Mouse (Mus musculus): ENCODE measurements around the gene Phb.
"Not testable (repeated sequence)": the region's sequence is repeated elsewhere in the genome, so short reads cannot be mapped to it uniquely, and the experiment has no call there.

The Phb gene

DNA sequence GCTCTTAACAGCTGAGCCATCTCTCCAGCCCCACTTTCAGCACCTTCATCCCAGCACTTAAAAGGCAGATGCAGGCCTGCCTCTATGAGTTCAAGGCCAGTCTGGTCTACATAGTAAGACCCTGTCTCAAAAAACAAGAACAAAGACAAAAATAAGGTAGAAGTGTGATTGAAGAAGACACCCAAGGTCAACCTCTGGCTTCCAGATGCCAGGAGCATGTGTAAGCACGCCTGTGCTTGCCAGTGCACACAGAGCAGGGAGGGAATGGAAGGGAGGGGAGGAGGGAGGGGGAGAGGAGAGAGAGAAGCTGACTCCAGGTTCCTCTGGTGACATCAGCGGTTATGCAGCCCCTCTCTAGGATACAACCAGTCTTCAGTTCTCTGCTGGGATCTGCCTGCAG lies 16.8 kb upstream of the Phb start:
- DNase-seq (ENCODE audit: low spot score in 2 of 2) = no peak

GRCm38 (mm10) chr11:95650981-95651380 lies 15.8 kb upstream of the Phb start:
- DNase-seq (ENCODE audit: low spot score in 2 of 2) = no peak

GRCm38 (mm10) chr11:95657449-95657848 lies 9.3 kb upstream of the Phb start:
- DNase-seq (ENCODE audit: low spot score in 2 of 2) = no peak

DNA sequence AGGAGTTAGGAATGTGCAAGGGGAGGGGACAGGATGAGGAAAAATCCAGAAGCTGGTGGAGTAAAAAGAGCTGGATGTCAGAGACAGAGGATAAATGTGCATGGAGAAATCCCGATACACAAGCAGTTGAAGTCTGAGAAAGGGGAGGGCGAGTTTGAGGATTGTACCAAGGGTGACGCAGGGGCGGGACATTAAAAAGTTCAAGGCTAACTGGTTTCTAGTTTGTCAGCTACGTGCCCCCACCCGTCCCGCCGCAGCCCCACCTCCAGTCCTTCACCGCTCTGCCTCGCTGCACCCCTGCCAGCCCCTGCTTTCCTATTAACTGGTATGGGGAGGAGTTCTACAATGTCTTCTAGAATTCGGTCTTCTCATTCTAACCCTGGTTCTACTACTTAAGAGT lies 420 bp downstream of the Phb start:
- no peak for DNase-seq (ENCODE audit: low spot score in 2 of 2)

- DNase-seq (ENCODE audit: low spot score in 2 of 2) = not testable (repeated sequence)
Measured at GRCm38 (mm10) chr11:95668086-95668485, 1.3 kb downstream of the Phb start.

DNA sequence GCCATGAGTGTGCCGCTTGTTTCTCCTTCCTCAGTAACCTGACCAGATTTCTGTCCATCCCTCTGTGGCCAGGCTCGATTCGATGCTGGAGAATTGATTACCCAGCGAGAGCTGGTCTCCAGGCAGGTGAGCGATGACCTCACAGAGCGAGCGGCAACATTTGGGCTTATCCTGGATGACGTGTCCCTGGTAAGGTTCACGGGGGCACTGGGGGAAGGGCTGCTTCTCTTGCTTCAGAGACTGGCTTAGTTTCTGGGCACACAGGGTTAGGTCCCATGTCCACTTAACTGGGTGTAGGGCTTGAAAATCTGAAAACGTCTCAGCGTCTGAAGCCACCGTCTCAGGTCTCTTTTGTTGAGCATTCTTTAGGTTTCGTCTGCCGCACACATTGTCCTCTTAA lies 8.7 kb downstream of the Phb start:
- DNase-seq (ENCODE audit: low spot score in 2 of 2) = no peak

DNA sequence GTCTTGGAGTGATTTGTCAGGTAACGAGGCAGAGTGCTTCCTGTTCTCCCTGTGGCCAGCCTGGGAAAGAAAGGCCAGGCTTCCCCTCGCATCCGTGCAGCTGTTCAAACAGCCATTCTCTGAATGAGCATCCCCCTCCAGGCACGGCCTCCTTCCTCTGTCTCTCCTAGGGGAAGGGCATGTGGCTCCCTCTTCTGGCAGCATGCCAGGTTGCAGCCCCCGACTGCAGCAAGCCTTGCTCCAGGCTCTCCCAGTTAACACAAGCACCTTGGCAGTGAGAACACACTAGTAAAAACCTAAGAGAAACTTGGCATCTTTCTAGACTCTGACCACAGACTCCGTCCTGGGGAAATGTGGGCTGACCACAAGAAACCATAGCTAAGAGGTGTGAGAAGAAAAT lies 9.6 kb downstream of the Phb start:
- peak; percentile 66 to 73 for DNase-seq (ENCODE audit: low spot score in 2 of 2)

DNA sequence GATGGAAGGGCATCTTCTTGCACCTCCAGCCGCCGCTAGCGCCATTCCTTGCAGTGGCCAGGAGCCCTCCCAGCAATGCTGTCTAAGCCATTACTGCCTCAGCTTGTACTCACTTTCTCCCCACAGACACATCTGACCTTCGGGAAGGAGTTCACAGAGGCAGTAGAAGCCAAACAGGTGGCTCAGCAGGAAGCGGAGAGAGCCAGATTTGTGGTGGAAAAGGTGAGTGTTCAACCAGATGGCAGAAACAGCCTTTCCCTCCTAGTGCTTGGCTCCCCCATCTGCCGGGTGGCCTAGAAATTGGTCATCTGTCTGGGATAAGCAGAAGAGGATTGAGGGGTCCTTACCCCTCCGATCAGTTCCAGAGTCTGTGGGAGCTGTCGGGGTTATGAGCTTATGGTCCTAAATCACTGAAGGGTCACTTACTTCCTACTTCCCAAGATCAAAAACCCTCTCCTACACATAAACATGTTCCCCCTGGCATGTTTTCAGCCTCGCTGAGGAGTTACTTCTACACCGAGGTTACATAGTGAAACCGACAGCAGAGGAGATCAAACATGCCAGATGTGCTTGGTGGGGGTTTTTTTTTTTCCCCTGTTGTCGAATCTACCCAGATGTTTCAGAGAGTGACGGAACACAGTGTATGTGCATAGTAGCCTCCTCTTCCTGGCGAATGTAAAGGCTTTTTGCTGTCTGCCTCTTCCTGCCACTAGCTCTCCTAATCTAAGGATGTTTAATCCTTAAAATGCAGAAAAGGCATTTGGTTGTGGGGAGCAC lies 11.4 kb downstream of the Phb start:
- no peak for DNase-seq (ENCODE audit: low spot score in 2 of 2)

DNA sequence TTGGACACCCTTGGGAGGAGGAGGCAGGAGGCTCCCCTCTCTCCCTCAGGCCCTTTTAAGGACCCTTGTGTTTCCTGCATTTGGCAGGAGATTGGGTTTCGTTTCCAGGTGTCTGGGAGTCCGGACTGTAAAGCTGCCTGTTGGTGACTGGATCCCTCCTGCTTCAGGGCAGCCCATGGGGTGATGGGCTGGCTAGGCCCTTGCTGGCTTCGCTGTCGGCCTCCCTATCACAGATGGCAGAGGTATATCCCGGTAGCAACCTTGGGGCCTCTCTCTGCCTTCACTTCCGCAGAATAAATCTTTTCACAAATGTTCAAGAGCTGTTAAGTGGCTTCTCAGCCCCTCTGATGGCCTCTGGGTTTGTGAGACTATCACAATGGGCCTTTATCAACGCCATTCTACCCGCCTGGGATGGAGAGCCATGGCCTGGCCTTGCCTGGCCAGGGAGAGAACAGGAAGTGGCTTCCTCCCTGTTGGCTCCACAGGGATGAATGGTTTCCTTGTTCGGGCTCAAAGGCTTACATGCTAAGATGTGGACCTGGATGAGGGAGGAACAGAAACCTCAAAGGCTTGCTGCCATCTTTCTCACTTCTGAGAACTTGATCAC lies 15.3 kb downstream of the Phb start:
- no peak for DNase-seq (ENCODE audit: low spot score in 2 of 2)

GRCm38 (mm10) chr11:95682946-95683345 lies 16.2 kb downstream of the Phb start:
- no peak for DNase-seq (ENCODE audit: low spot score in 2 of 2)

- peak; percentile 66 to 76 for DNase-seq (ENCODE audit: low spot score in 2 of 2)
Measured at GRCm38 (mm10) chr11:95686031-95686430, 19.3 kb downstream of the Phb start.

GRCm38 (mm10) chr11:95687084-95687656 lies 20.4 kb downstream of the Phb start:
- no peak for DNase-seq (ENCODE audit: low spot score in 2 of 2)

DNA sequence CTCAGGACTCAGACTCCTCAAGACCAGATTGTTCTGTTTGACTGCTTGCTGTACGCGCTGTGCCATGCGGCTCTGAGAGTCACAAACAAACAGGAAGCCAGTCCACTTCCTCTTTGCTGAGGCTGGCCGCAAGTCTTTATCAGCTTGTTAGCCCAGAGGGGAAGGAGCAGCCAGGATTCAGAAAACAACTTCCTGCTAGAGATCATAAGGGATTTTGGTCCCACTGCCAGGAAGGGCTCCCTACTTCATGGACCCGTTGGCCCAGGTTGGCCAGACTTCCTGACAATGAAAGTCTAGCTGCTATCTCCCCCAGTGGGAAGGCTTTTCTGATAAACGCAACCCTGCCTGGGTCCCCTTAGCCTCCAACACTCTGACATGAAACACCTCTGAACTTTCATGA lies 21.8 kb downstream of the Phb start:
- no peak for DNase-seq (ENCODE audit: low spot score in 2 of 2)

DNA sequence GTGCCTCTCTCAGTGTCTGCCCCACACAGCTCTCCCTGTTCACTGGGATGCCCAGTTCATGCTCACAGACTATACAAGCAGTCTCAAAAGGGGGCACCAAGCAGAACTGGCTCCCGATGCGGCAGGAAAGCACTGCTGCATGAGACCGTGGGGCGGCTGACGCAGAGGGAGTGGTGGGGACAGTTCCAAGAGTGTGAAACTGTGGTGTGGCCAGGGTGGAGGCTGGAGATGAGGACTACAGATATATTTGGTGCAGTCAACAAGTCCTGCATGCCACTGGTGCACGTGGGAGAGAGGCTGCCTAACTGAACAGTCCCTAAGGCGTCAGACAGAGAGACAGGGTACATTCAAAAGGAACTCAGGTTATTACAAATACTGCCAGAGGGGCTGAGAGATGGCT lies 22.2 kb downstream of the Phb start:
- DNase-seq (ENCODE audit: low spot score in 2 of 2) = no peak

GRCm38 (mm10) chr11:95689544-95689943 lies 22.8 kb downstream of the Phb start:
- DNase-seq (ENCODE audit: low spot score in 2 of 2) = no peak

DNA sequence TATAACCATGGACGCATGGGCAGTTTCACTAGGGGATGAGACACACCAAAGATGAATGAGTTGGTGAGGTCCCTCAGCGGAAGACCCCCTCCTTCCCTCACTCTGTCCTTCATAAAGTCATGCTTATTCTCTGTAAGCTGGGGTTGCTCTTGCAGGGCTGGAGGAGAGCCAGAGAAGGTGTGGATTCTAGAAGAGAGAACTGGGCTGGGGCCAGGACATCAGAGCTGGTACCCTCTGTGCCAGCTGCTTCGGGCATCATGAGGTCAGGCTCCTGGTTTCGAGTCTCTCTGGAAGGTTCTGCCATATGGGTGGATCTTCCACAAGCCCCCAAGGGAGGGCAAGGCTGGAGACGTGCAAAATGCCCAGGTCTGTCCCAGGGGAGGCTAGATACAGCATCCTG lies 31.8 kb downstream of the Phb start:
- no peak for DNase-seq (ENCODE audit: low spot score in 2 of 2)

- DNase-seq (ENCODE audit: low spot score in 2 of 2) = no peak
Measured at GRCm38 (mm10) chr11:95700778-95701739, 34.3 kb downstream of the Phb start.

- no peak for DNase-seq (ENCODE audit: low spot score in 2 of 2)
Measured at GRCm38 (mm10) chr11:95704032-95704969, 37.5 kb downstream of the Phb start.

- DNase-seq (ENCODE audit: low spot score in 2 of 2) = no peak
Measured at GRCm38 (mm10) chr11:95704970-95705330, 38.2 kb downstream of the Phb start.

GRCm38 (mm10) chr11:95709534-95710040 lies 42.8 kb downstream of the Phb start:
- DNase-seq (ENCODE audit: low spot score in 2 of 2) = no peak

DNA sequence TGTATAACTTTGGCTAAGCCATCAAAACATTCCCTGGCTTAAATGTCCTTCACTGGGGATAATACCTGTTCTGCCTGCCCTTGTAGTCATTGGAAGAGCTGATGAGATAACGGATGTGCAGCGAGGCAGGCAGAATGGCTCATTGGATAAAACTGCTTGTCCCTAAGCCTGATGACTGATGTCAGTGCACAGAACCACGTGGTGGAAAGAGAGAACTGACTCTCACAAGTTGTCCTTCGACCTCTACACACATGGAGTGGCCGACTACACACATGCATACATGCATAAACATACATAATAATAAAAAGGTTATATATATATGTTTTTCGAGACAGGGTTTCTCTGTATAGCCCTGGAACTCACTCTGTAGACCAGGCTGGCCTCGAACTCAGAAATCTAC lies 43.7 kb downstream of the Phb start:
- no peak for DNase-seq (ENCODE audit: low spot score in 2 of 2)
